Mouse (Mus musculus) liver, embryonic 15.5 days (tissue): Measurements from ENCODE around the gene Crb1. TPM values are rescaled to one million over a fixed set of nuclear protein-coding genes. Genes with fewer than 3 reads are reported as not detected.
"Not testable (repeated sequence)": the region's sequence is repeated elsewhere in the genome, so short reads cannot be mapped to it uniquely, and the experiment has no call there.

Experiments
- ATAC-seq: fragments of 200-750 bp; cut with Nextera tagmentation; 2 replicates; pipeline ENCODE4 v1.8.0; 2017; ENCODE audit warnings: moderate number of reproducible peaks, mild to moderate bottlenecking, moderate library complexity; ENCODE audit not compliant: insufficient read depth
- H3K27ac ChIP-seq: fragments of 300-500 bp; sonication (generic); replicated peaks from 2 replicates; pipeline ENCODE4 v1.5.1; 2015; ENCODE audit warnings: mild to moderate bottlenecking, inconsistent platforms
- H3K27me3 ChIP-seq: fragments of 300-500 bp; sonication (generic); 2 replicates; pipeline ENCODE4 v1.6.1; 2015; ENCODE audit warnings: mild to moderate bottlenecking, inconsistent platforms
- H3K36me3 ChIP-seq: fragments of 300-500 bp; sonication (generic); replicated peaks from 2 replicates; pipeline ENCODE4 v1.6.1; 2015; ENCODE audit warnings: moderate library complexity, mild to moderate bottlenecking, inconsistent platforms
- H3K4me1 ChIP-seq: fragments of 300-500 bp; sonication (generic); replicated peaks from 2 replicates; pipeline ENCODE4 v1.6.1; 2015; ENCODE audit warnings: inconsistent platforms
- H3K4me2 ChIP-seq: fragments of 300-500 bp; sonication (generic); 2 replicates; pipeline ENCODE4 v1.6.1; 2015; ENCODE audit warnings: moderate library complexity, mild to moderate bottlenecking, inconsistent platforms
- H3K4me3 ChIP-seq: fragments of 300-500 bp; sonication (generic); replicated peaks from 2 replicates; pipeline ENCODE4 v1.5.1; 2015; ENCODE audit warnings: mild to moderate bottlenecking, inconsistent platforms
- H3K9ac ChIP-seq: fragments of 300-500 bp; sonication (generic); 2 replicates; pipeline ENCODE4 v1.6.1; 2015; ENCODE audit warnings: moderate library complexity, mild to moderate bottlenecking, inconsistent platforms
- H3K9me3 ChIP-seq: fragments of 300-500 bp; sonication (generic); replicated peaks from 2 replicates; pipeline ENCODE4 v1.6.1; 2016; ENCODE audit warnings: inconsistent platforms
- WGBS: fragments of 180-500 bp; shearing (Covaris S2); methylation state at CpG from one replicate; pipeline ENCODE4 v1.1.7; 2015; ENCODE audit warnings: mixed read lengths; ENCODE audit not compliant: insufficient replicate concordance; 5-methylcytosine and 5-hydroxymethylcytosine counted together
- polyA plus RNA-seq: library from polyadenylated mRNA; unstranded; fragments of >200 nt; fragmentation: Nextera tagmentation; extraction: Ambion mirVana; gene quantifications from 2 replicates; pipeline ENCODE4 v1.2.1, GENCODE M21; 2015

The Crb1 gene
- polyA plus RNA-seq, result not detected in 2 replicates

GRCm38 (mm10) chr1:139376638-139377286, at the start of gene Crb1:
Crb1 (minus strand) TSS chr1:139377100.
- no peaks in the 10 kb centered on the region for H3K4me1 ChIP-seq
- 14% methylated on average over 5 of the region's 5 CpGs for WGBS
- no peaks in the 10 kb centered on the region for H3K27me3 ChIP-seq
- ATAC-seq, result no peak
- no peak within 1 kb of the TSS for H3K9ac ChIP-seq
- H3K9me3 ChIP-seq, result no peaks in the 10 kb centered on the region
- H3K4me2 ChIP-seq, result no peak within 1 kb of the TSS
- no peaks in the 10 kb centered on the region for H3K36me3 ChIP-seq
- H3K4me3 ChIP-seq, result no peak within 1 kb of the TSS
- H3K27ac ChIP-seq, result no peak within 1 kb of the TSS

GRCm38 (mm10) chr1:139425006-139425405, 48.1 kb upstream of the Crb1 start:
- no peak for ATAC-seq
- H3K27ac ChIP-seq, result no peak overlapping the region
- H3K27me3 ChIP-seq, result no peaks in the 10 kb centered on the region
- H3K4me2 ChIP-seq, result peak overlapping the region; percentile 46
- WGBS, result 58% methylated on average over 3 of the region's 3 CpGs
- peaks cover 34% of the 10 kb centered on the region for H3K4me1 ChIP-seq
- no peaks in the 10 kb centered on the region for H3K9me3 ChIP-seq
- H3K9ac ChIP-seq, result 0 out of 2 replicates have a peak overlapping the region, but pooled peaks have one; percentile 25
- H3K36me3 ChIP-seq, result peaks cover 14% of the 10 kb centered on the region
- H3K4me3 ChIP-seq, result 0 out of 2 replicates have a peak overlapping the region, but pooled peaks have one; percentile 15

GRCm38 (mm10) chr1:139423931-139424330, 47.0 kb upstream of the Crb1 start:
- WGBS, result 23% methylated on average over 10 of the region's 10 CpGs
- peak overlapping the region; percentile 83 for H3K4me2 ChIP-seq
- peaks cover 34% of the 10 kb centered on the region for H3K4me1 ChIP-seq
- peaks cover 5% of the 10 kb centered on the region; the same call in 1 of the 2 replicates for H3K27me3 ChIP-seq
- ATAC-seq, result no peak
- no peak overlapping the region for H3K27ac ChIP-seq
- peaks cover 5% of the 10 kb centered on the region for H3K36me3 ChIP-seq
- peak overlapping the region; percentile 10; the same call in 1 of the 2 replicates for H3K9ac ChIP-seq
- H3K9me3 ChIP-seq, result no peaks in the 10 kb centered on the region
- peak overlapping the region; percentile 91 for H3K4me3 ChIP-seq

GRCm38 (mm10) chr1:139422941-139423340, 46.0 kb upstream of the Crb1 start:
- 25% methylated on average over 10 of the region's 10 CpGs for WGBS
- H3K9me3 ChIP-seq, result no peaks in the 10 kb centered on the region
- peaks cover 5% of the 10 kb centered on the region; the same call in 1 of the 2 replicates for H3K27me3 ChIP-seq
- H3K36me3 ChIP-seq, result 0 out of 2 replicates have a peak, but pooled peaks cover 4% of the 10 kb centered on the region
- H3K4me3 ChIP-seq, result peak overlapping the region; percentile 91
- H3K27ac ChIP-seq, result peak overlapping the region; percentile 85; the same call in 1 of the 2 replicates
- peak overlapping the region; percentile 94 for H3K9ac ChIP-seq
- peaks cover 34% of the 10 kb centered on the region for H3K4me1 ChIP-seq
- H3K4me2 ChIP-seq, result peak overlapping the region; percentile 83
- no peak for ATAC-seq

- H3K9ac ChIP-seq, result peak within 1 kb of the TSS; percentile 94
- peak; percentile 96 for ATAC-seq
- peaks cover 34% of the 10 kb centered on the region for H3K4me1 ChIP-seq
- peak within 1 kb of the TSS; percentile 91 for H3K4me3 ChIP-seq
- WGBS, result under 1% methylated on average over 87 of the region's 88 CpGs
- peaks cover 5% of the 10 kb centered on the region; the same call in 1 of the 2 replicates for H3K27me3 ChIP-seq
- 0 out of 2 replicates have a peak, but pooled peaks cover 3% of the 10 kb centered on the region for H3K36me3 ChIP-seq
- peak within 1 kb of the TSS; percentile 83 for H3K4me2 ChIP-seq
- no peaks in the 10 kb centered on the region for H3K9me3 ChIP-seq
- H3K27ac ChIP-seq, result peak within 1 kb of the TSS; percentile 85
Observed at GRCm38 (mm10) chr1:139421875-139422791, 45.2 kb upstream of the Crb1 start, which contains the start of gene Zbtb41. Zbtb41 (plus strand) TSS chr1:139422288.

GRCm38 (mm10) chr1:139421521-139421874, 44.6 kb upstream of the Crb1 start:
- peak overlapping the region; percentile 91 for H3K4me3 ChIP-seq
- H3K27ac ChIP-seq, result peak overlapping the region; percentile 85
- H3K9ac ChIP-seq, result peak overlapping the region; percentile 94
- H3K4me2 ChIP-seq, result peak overlapping the region; percentile 83
- no peaks in the 10 kb centered on the region for H3K36me3 ChIP-seq
- peak; percentile 8; the same call in 1 of the 2 replicates for ATAC-seq
- H3K27me3 ChIP-seq, result peaks cover 5% of the 10 kb centered on the region; the same call in 1 of the 2 replicates
- WGBS, result 5% methylated on average over 8 of the region's 8 CpGs
- H3K4me1 ChIP-seq, result peaks cover 34% of the 10 kb centered on the region
- H3K9me3 ChIP-seq, result no peaks in the 10 kb centered on the region

- no peak overlapping the region for H3K9ac ChIP-seq
- no peaks in the 10 kb centered on the region; the same call in 1 of the 2 replicates for H3K4me1 ChIP-seq
- no peak overlapping the region for H3K4me3 ChIP-seq
- H3K27ac ChIP-seq, result no peak overlapping the region
- no peaks in the 10 kb centered on the region for H3K36me3 ChIP-seq
- WGBS, result 21% methylated on average over 3 of the region's 3 CpGs
- no peaks in the 10 kb centered on the region for H3K27me3 ChIP-seq
- no peak overlapping the region for H3K4me2 ChIP-seq
- ATAC-seq, result no peak
- H3K9me3 ChIP-seq, result no peaks in the 10 kb centered on the region
Observed at GRCm38 (mm10) chr1:139413465-139413864, 36.6 kb upstream of the Crb1 start.

GRCm38 (mm10) chr1:139412365-139412764, 35.5 kb upstream of the Crb1 start:
- WGBS, result 68% methylated on average over 2 of the region's 2 CpGs
- not testable (repeated sequence) for H3K36me3 ChIP-seq, ATAC-seq

GRCm38 (mm10) chr1:139407701-139408100, 30.8 kb upstream of the Crb1 start:
- 47% methylated on average over 5 of the region's 5 CpGs for WGBS
- Histone ChIP-seq H3K4me1 (no peaks in the 10 kb centered on the region), H3K4me3 (no peak overlapping the region), H3K9me3 (no peaks in the 10 kb centered on the region), H3K36me3 (no peaks in the 10 kb centered on the region), H3K4me2 (no peak overlapping the region), H3K27me3 (no peaks in the 10 kb centered on the region), H3K9ac (no peak overlapping the region), H3K27ac (no peak overlapping the region)
- no peak for ATAC-seq

More at GRCm38 (mm10) chr1:139412365-139412764, 35.5 kb upstream of the Crb1 start:
- not testable (repeated sequence) for H3K4me3 ChIP-seq, H3K27ac ChIP-seq, H3K27me3 ChIP-seq, H3K4me2 ChIP-seq, H3K9me3 ChIP-seq, H3K9ac ChIP-seq, H3K4me1 ChIP-seq

DNA sequence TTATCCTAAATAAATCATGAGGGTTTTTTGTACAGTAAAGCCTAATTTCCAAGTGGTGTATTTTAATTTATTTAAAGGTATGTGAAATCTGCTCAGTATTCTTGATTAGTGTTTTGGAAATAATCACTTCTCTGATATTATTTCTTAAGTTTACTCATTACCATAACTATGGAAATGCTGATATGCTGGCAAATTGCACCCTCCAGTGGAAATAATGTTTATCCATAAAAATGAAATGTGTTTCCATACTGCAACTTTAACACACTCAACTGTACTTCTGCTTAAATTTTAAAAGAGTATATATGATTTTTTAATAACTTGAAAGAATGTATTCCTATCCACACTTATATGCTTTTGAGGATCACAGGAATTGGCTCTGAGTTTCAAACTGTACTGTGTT, 28.9 kb upstream of the Crb1 start:
- H3K27me3 ChIP-seq, result no peaks in the 10 kb centered on the region
- no peaks in the 10 kb centered on the region for H3K4me1 ChIP-seq
- no peaks in the 10 kb centered on the region for H3K9me3 ChIP-seq
- no peaks in the 10 kb centered on the region for H3K36me3 ChIP-seq
- H3K27ac ChIP-seq, result no peak overlapping the region
- ATAC-seq, result no peak
- H3K4me2 ChIP-seq, result no peak overlapping the region
- no peak overlapping the region for H3K4me3 ChIP-seq
- no peak overlapping the region for H3K9ac ChIP-seq

GRCm38 (mm10) chr1:139396589-139396988, 19.7 kb upstream of the Crb1 start:
- Histone ChIP-seq H3K4me1 (no peaks in the 10 kb centered on the region), H3K27me3 (no peaks in the 10 kb centered on the region), H3K27ac (no peak overlapping the region), H3K36me3 (no peaks in the 10 kb centered on the region), H3K9ac (no peak overlapping the region), H3K9me3 (no peaks in the 10 kb centered on the region), H3K4me2 (no peak overlapping the region), H3K4me3 (no peak overlapping the region)
- no peak for ATAC-seq
- WGBS, result 28% methylated on average over 1 of the region's 1 CpGs
